Mouse (Mus musculus) forebrain, embryonic 16.5 days (tissue): Measurements from ENCODE around the gene Hivep3. TPM values are rescaled to one million over a fixed set of nuclear protein-coding genes. Genes with fewer than 3 reads are reported as not detected.

Experiments
- ATAC-seq: fragments of 200-750 bp; cut with Nextera tagmentation; 2 replicates; pipeline ENCODE4 v1.8.0; 2017; ENCODE audit warnings: mild to moderate bottlenecking, moderate library complexity
- H3K27ac ChIP-seq: fragments of 300-500 bp; sonication (generic); 2 replicates; pipeline ENCODE4 v1.5.1; 2014; ENCODE audit warnings: low read length, control low read depth
- H3K27me3 ChIP-seq: fragments of 300-500 bp; sonication (generic); replicated peaks from 2 replicates; pipeline ENCODE4 v1.6.1; 2014; ENCODE audit warnings: low read length; ENCODE audit not compliant: control insufficient read depth, insufficient read depth
- H3K36me3 ChIP-seq: fragments of 300-500 bp; sonication (generic); 2 replicates; pipeline ENCODE4 v1.6.1; 2014; ENCODE audit not compliant: control insufficient read depth, insufficient read depth
- H3K4me1 ChIP-seq: fragments of 300-500 bp; sonication (generic); replicated peaks from 2 replicates; pipeline ENCODE4 v1.6.1; 2014; ENCODE audit warnings: low read length; ENCODE audit not compliant: control insufficient read depth, insufficient read depth
- H3K4me2 ChIP-seq: fragments of 300-500 bp; sonication (generic); 2 replicates; pipeline ENCODE4 v1.6.1; 2014; ENCODE audit warnings: mild to moderate bottlenecking, low read length, control low read depth
- H3K4me3 ChIP-seq: fragments of 300-500 bp; sonication (generic); replicated peaks from 2 replicates; pipeline ENCODE4 v1.5.1; 2014; ENCODE audit warnings: mild to moderate bottlenecking, low read length, control low read depth
- H3K9ac ChIP-seq: fragments of 300-500 bp; sonication (generic); replicated peaks from 2 replicates; pipeline ENCODE4 v1.6.1; 2014; ENCODE audit warnings: low read depth, low read length, control low read depth
- H3K9me3 ChIP-seq: fragments of 300-500 bp; sonication (generic); 2 replicates; pipeline ENCODE4 v1.6.1; 2016; ENCODE audit warnings: low read length; ENCODE audit not compliant: control insufficient read depth
- WGBS: fragments of 180-500 bp; shearing (Covaris S2); extraction: QIAGEN DNeasy Blood & Tissue Kit; methylation state at CpG from one replicate; pipeline ENCODE4 v1.1.7; 2014; 5-methylcytosine and 5-hydroxymethylcytosine counted together
- polyA plus RNA-seq: library from polyadenylated mRNA; unstranded; fragments of >200 nt; fragmentation: Nextera tagmentation; extraction: Ambion mirVana; gene quantifications from 2 replicates; pipeline ENCODE4 v1.2.1, GENCODE M21; 2015

Hivep3 gene
- polyA plus RNA-seq, 1 experiment from 2014 or later = 26.4 TPM

GRCm38 (mm10) chr4:119750681-119751211 is 17.2 kb downstream of the Hivep3 start:
- H3K36me3 ChIP-seq = no peaks in the 10 kb centered on the region
- no peak for ATAC-seq
- H3K27me3 ChIP-seq = no peaks in the 10 kb centered on the region
- H3K9me3 ChIP-seq = no peaks in the 10 kb centered on the region
- no peak overlapping the region for H3K27ac ChIP-seq
- 87% methylated on average over 6 of the region's 6 CpGs for WGBS
- H3K4me1 ChIP-seq = no peaks in the 10 kb centered on the region
- no peak overlapping the region for H3K4me2 ChIP-seq
- no peak overlapping the region for H3K4me3 ChIP-seq
- no peak overlapping the region for H3K9ac ChIP-seq

GRCm38 (mm10) chr4:119751408-119752006 is 17.9 kb downstream of the Hivep3 start:
- H3K9me3 ChIP-seq = no peaks in the 10 kb centered on the region
- WGBS = 60% methylated on average over 2 of the region's 2 CpGs
- no peak for ATAC-seq
- H3K27ac ChIP-seq = no peak overlapping the region
- no peak overlapping the region for H3K4me3 ChIP-seq
- no peak overlapping the region for H3K4me2 ChIP-seq
- H3K4me1 ChIP-seq = no peaks in the 10 kb centered on the region
- no peaks in the 10 kb centered on the region for H3K27me3 ChIP-seq
- no peak overlapping the region for H3K9ac ChIP-seq
- no peaks in the 10 kb centered on the region for H3K36me3 ChIP-seq

- no peak overlapping the region for H3K4me3 ChIP-seq
- no peak overlapping the region for H3K27ac ChIP-seq
- peaks cover 6% of the 10 kb centered on the region; the same call in 1 of the 2 replicates for H3K4me1 ChIP-seq
- H3K4me2 ChIP-seq = no peak overlapping the region
- H3K9ac ChIP-seq = no peak overlapping the region
- no peaks in the 10 kb centered on the region for H3K27me3 ChIP-seq
- 82% methylated on average over 4 of the region's 4 CpGs for WGBS
- no peak for ATAC-seq
- no peaks in the 10 kb centered on the region for H3K9me3 ChIP-seq
- no peaks in the 10 kb centered on the region for H3K36me3 ChIP-seq
Measured at GRCm38 (mm10) chr4:119759574-119760233, 26.1 kb downstream of the Hivep3 start.

GRCm38 (mm10) chr4:119760820-119761219 is 27.2 kb downstream of the Hivep3 start:
- WGBS = 76% methylated on average over 7 of the region's 7 CpGs
- Histone ChIP-seq H3K4me3 (no peak overlapping the region), H3K9me3 (no peaks in the 10 kb centered on the region), H3K36me3 (no peaks in the 10 kb centered on the region), H3K27ac (peak overlapping the region; percentile 42), H3K27me3 (no peaks in the 10 kb centered on the region), H3K4me1 (peaks cover 6% of the 10 kb centered on the region; the same call in 1 of the 2 replicates), H3K9ac (no peak overlapping the region), H3K4me2 (no peak overlapping the region)
- ATAC-seq = no peak

- Histone ChIP-seq H3K4me2 (no peak overlapping the region), H3K27me3 (no peaks in the 10 kb centered on the region), H3K27ac (peak overlapping the region; percentile 42), H3K4me1 (peaks cover 6% of the 10 kb centered on the region; the same call in 1 of the 2 replicates), H3K36me3 (no peaks in the 10 kb centered on the region), H3K4me3 (no peak overlapping the region), H3K9me3 (no peaks in the 10 kb centered on the region), H3K9ac (no peak overlapping the region)
- 46% methylated on average over 9 of the region's 9 CpGs for WGBS
- peak; percentile 93 for ATAC-seq
Measured at GRCm38 (mm10) chr4:119761459-119762121, 28.0 kb downstream of the Hivep3 start.

- H3K4me1 ChIP-seq = peaks cover 6% of the 10 kb centered on the region; the same call in 1 of the 2 replicates
- H3K4me2 ChIP-seq = no peak overlapping the region
- H3K4me3 ChIP-seq = no peak overlapping the region
- 71% methylated on average over 2 of the region's 2 CpGs for WGBS
- no peak overlapping the region for H3K9ac ChIP-seq
- H3K27ac ChIP-seq = peak overlapping the region; percentile 42
- no peaks in the 10 kb centered on the region for H3K27me3 ChIP-seq
- H3K9me3 ChIP-seq = no peaks in the 10 kb centered on the region
- no peak for ATAC-seq
- no peaks in the 10 kb centered on the region for H3K36me3 ChIP-seq
Measured at GRCm38 (mm10) chr4:119762171-119762570, 28.6 kb downstream of the Hivep3 start.

- no peaks in the 10 kb centered on the region for H3K36me3 ChIP-seq
- H3K27me3 ChIP-seq = no peaks in the 10 kb centered on the region
- H3K4me2 ChIP-seq = no peak overlapping the region
- 0 out of 2 replicates have a peak, but pooled peaks cover 3% of the 10 kb centered on the region for H3K9me3 ChIP-seq
- 89% methylated on average over 3 of the region's 3 CpGs for WGBS
- no peak for ATAC-seq
- no peak overlapping the region for H3K4me3 ChIP-seq
- no peak overlapping the region for H3K9ac ChIP-seq
- no peaks in the 10 kb centered on the region for H3K4me1 ChIP-seq
- no peak overlapping the region for H3K27ac ChIP-seq
Measured at GRCm38 (mm10) chr4:119768046-119768445, 34.5 kb downstream of the Hivep3 start.

- Histone ChIP-seq H3K4me1 (peaks cover 11% of the 10 kb centered on the region), H3K4me3 (no peak overlapping the region), H3K27me3 (no peaks in the 10 kb centered on the region), H3K9me3 (0 out of 2 replicates have a peak, but pooled peaks cover 3% of the 10 kb centered on the region), H3K4me2 (no peak overlapping the region), H3K36me3 (no peaks in the 10 kb centered on the region), H3K9ac (no peak overlapping the region), H3K27ac (no peak overlapping the region)
- ATAC-seq = peak; percentile 79
- 32% methylated on average over 3 of the region's 3 CpGs for WGBS
Measured at GRCm38 (mm10) chr4:119775913-119776312, 42.3 kb downstream of the Hivep3 start.

- Histone ChIP-seq H3K36me3 (no peaks in the 10 kb centered on the region), H3K9me3 (0 out of 2 replicates have a peak, but pooled peaks cover 2% of the 10 kb centered on the region), H3K27ac (no peak overlapping the region), H3K4me2 (no peak overlapping the region), H3K27me3 (no peaks in the 10 kb centered on the region), H3K9ac (no peak overlapping the region), H3K4me1 (peaks cover 11% of the 10 kb centered on the region), H3K4me3 (no peak overlapping the region)
- 95% methylated on average over 3 of the region's 3 CpGs for WGBS
- no peak for ATAC-seq
Measured at GRCm38 (mm10) chr4:119777146-119777545, 43.6 kb downstream of the Hivep3 start.
